Mouse (Mus musculus): ENCODE measurements around the gene Nectin1.
A peak's percentile ranks its signal among the peaks of the same experiment; 100 is the strongest.

Gene Nectin1

GRCm38 (mm10) chr9:43743647-43744137 lies at the start of gene Nectin1:
TSS of gene Nectin1 (plus strand) at chr9:43743984.
- DNase-seq = peak; percentile 88 to 94

GRCm38 (mm10) chr9:43698080-43698712 lies 45.6 kb upstream of the Nectin1 start:
- DNase-seq = peak; percentile 71 to 76

DNA sequence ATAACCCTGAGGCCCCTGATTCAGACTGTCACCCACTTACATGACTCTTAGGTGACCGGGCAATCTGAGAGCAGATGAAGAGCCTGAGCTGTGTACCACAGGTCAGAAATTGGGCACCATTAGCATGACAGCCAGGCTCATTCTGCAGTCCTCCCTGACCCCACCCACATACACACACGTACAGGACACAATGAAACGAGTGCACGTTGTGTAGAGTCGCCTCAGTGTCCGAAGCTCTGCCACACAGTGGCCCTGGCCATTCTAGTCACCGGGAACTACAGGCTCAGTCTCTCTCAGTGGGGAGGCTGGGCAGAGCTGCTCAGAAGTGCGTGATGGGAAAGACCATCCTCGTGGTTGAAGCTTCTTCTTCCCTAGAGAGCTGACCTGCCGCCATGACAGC lies 44.9 kb upstream of the Nectin1 start:
- DNase-seq = no peak

GRCm38 (mm10) chr9:43699417-43700225 lies 44.2 kb upstream of the Nectin1 start:
- no peak for DNase-seq

- DNase-seq = no peak
These were observed 43.6 kb upstream of the Nectin1 start for GRCm38 (mm10) chr9:43700226-43700579.

- no peak for DNase-seq
These were observed 42.0 kb upstream of the Nectin1 start for GRCm38 (mm10) chr9:43701748-43702147.

DNA sequence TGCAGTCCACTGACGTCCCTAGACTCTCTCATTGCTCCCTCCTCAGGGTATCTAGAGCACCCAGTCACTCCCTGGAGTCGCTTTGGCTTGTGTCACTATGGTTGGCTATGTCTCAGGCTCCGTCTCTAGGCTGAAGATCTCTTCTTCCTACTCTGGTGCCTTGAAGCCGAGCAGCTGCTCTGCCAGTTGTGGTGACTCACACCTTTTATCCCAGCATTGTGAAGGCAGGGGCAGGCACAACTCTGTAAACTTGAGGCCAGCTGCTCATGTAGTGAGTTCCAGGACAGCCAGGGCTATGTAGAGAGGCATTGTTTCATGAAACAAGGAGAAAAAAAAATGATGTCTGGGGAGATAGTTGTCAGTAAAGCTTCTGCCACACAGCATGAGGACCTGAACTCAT lies 36.2 kb upstream of the Nectin1 start:
- no peak for DNase-seq

DNA sequence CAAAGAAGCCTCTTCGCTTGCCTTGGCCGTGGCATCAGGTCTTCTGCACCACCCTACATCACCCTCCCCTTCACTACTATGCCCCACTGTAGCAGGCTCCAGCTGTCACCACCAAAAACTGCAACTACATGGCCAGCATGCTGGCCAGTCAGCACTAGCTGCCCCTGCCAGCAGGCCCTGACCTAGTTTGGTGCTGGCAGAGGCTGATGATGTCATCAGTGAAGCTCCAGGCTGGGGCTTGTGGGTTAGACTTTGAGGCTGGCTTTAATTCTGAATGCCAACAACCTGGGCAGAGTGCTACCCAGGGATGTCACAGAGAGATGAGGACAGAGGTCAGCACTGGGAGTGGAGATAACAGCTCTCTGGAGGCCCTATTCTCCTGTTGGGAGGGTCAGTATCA lies 35.1 kb upstream of the Nectin1 start:
- no peak for DNase-seq

DNA sequence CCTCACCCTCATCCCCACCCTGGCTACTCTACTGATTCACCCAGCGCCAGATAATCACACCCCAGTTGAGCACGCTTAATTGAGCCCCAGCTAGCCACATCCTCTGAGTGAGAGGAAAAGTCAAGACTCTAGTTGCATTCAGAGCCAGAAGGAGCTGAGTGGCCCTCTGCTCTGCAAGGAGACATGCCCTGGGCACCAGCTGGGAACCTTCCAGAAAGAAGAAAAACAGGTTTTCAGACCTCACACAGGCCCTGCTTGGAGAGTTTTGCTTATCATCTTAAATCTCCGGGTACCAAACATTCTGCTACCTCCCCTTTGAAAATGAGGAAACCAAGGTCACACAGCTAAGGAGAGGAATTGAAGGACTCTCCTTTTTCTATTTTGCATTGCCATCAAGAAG lies 30.4 kb upstream of the Nectin1 start:
- no peak for DNase-seq

DNA sequence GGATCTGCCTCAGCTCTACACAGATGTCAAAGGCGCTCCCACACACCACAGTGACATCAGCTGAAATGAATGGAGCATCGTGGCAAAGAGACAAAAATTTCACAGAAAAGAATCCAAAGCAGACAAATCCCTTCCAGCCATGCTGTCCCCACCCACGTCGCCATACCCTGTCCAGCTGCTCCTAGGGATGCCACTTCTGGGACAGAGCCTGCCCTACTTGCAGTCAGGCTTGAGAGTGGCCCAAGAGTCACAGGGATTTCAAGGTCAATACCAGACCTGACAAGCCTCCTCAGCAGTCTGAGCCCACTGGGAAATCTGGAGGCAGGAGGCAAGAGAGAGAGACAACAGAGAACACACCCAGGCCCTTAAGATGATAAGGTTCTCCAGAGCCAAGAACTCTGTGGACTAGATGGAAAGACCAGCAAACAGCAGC lies 24.4 kb upstream of the Nectin1 start:
- no peak for DNase-seq

DNA sequence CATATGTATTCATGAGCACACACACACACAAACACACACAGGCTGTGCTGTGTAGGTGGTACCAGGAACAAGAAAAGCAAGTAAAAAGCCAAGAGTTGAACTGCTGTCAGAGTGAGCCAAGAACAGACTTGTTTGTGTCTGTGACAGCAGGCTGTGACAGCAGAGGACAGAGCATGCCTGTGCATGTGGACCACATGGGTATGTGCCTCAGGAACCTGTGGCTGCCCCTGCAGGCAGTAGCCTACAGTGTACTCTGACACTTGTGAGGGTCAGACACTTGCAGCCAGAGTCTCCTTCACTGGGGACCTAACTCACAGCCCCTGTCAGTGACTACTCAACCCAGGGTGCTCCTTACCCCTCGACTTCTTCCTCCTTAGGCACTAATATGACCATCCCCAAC lies 23.7 kb upstream of the Nectin1 start:
- no peak for DNase-seq

- no peak for DNase-seq
These were observed 19.7 kb upstream of the Nectin1 start for GRCm38 (mm10) chr9:43724093-43724492.

- peak; percentile 40 to 81 for DNase-seq
These were observed 14.1 kb upstream of the Nectin1 start for GRCm38 (mm10) chr9:43729450-43730266.

DNA sequence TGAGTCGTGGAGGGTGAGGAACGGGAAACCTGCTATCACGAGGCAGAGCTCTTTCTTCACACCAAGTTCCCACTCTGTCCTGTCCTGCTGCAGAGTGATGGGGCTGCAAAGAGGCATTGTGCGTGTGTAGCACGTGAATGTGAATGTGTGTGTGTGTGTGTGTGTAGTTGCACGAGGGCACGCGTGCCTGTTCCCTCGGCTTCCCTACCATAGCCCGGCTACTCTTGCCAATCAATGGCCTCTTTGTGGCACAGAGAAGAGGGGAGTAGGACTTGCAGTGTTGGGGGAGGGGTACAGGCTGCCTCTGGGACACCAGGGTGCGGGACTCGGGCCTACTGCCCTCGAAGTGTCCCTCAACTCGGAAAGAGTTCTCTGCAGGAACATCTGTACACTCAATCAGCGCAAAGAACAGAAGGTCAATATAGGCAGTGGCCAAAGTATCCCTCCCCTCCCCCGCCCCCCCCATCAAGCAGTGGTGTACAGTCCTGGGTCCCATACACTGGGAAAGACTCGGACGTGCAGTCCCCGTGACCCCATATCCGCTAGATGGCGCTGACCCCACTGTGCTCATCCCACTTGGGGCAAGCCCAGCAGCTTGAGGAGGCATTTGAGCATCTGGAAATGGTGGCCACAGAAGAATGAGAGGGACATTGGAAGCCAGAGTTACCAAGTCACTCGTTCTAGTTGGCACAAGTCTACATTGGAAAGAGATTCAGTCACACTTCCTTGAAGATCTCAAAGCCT lies 13.3 kb upstream of the Nectin1 start:
- DNase-seq = peak; percentile 78 to 83

DNA sequence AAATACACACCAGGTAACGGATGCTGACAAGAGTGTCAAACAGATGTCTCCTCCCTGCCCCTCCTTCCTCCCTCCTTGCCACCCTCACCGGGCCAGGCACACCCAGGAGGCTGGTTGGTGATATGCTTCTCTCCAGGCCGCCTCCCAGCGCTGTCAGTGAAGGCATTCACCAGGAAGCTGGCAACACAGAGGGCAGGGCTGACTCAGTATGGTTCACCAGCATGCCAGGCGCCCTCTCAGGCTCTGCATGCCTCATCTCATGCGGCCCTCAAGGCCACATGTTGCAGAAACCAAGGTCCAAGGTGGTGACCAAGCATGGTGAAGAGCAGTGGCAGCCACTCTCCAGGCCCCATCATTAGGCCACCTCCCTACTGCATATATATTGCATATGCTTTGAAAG lies 11.9 kb upstream of the Nectin1 start:
- DNase-seq = no peak

DNA sequence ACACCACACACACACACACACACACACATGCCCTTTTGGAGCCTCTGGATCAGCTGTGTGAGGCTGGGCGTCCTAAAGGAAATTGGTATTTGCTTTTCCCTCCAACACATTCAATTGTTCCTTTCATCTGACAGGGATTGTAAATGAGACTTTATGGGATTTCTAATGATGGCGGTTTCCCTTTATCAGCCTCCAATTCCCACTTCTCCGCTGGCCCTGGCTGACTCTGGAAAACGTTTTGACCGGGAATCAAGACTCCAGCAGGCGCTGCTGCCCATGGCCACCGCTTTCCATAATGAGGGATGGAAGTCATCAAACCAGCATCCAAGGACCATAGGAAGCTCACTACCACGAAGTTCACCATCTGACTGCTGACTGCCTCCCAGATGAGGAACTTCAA lies 11.1 kb upstream of the Nectin1 start:
- no peak for DNase-seq

DNA sequence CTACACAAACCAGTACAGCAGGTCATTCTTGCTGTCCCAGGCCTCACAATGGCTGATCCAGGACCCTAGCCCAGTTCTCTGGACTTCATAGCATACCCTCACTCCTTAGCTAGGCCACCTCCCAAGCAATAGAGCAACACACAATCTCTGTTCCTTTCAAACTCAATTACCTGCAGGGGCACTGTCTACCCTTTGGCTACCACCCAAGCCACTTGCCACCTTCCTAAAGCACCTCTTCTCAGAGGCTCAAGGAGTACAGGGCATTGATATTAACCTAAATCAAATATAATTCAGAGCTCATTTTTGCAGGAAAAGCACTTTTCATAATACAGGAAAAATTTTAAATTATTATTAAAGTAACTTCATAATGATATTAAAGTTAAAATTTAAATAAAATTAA lies 8.8 kb upstream of the Nectin1 start:
- DNase-seq = no peak

DNA sequence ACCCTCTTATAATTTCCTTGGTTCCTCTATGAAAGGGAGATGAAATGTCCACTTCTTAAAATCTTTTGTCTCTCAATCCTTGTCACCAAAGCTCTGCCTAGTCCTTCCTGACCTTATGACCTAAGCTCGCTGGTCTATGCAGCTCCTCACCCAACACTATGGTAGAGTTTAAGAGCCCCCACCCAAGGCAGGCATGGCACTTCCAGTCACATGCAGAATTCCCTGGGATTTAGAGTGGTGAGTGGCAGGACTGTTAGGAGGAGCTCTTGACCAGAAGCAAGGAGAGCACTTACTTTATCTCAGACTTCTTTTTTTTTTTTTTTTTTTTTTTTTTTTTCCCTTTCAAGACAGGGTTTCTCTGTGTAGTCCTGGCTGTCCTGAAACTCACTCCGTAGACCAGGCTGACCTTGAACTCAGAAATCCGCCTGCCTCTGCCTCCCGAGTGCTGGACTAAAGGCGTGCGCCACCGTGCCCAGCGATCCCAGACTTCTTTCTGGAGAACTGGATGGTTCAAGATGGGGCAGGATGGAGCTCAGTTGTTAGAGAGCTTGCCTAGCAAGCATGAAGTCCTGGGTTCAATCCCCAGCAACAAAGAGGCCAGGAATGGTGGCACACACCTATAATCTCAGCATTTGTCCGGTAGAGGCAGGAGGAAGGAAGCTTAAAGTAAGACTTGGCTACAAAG lies 7.6 kb upstream of the Nectin1 start:
- DNase-seq = no peak

DNA sequence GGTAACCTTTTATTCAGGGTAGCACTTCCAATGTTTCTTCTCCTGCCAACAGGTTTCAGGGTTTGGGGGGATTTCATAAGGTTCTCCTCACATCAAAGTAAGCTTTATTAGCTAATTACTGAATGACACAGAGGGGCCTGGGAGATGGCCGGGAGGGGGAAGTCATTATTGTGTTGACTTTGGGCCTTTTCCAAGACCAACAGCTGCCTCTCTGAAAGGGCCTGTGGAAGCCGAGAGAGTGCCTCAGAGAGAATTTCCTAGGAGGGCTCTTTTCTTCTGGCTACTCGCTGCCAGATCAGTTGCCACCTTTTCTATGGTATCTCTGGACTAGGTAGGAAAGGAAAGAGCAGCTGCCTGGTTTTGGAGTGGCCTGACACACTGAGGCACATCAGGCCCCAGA lies 6.5 kb upstream of the Nectin1 start:
- DNase-seq = no peak

DNA sequence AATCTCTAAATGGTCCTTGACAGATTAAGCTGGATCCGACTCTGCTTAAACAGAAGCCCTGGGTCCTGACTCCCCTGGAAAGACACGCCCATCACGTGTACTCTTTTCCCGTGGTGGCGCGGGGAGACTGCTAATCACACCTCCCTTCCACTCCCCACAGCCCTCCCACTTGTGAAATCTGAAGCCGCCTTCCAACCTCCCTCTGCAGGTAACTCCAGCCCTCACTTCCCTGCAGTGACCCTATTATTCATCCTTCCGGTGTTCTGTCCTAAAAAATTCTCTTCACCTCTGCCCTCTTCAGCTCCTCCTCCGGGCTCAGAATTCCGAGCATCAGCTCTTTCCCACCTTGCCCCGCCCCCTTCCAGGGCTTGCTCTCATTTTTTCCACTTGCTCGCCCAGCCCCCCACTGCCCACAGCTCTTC lies 5.9 kb upstream of the Nectin1 start:
- DNase-seq = peak; percentile 60 to 74

- no peak for DNase-seq
These were observed 5.2 kb upstream of the Nectin1 start for GRCm38 (mm10) chr9:43738480-43739084.

- DNase-seq = no peak
These were observed 2.5 kb upstream of the Nectin1 start for GRCm38 (mm10) chr9:43741277-43741676.

Data from kidney, postnatal 25 days (tissue).